Mouse (Mus musculus) brain, embryonic 14.5 days (tissue): ENCODE results near the gene Pcyt2.

Experiments used
- CTCF ChIP-seq: fragments of 200-500 bp; IDR thresholded peaks from 2 replicates; pipeline ENCODE4 v1.5.1; 2012; ENCODE audit warnings: inconsistent platforms, mild to moderate bottlenecking, moderate library complexity, borderline replicate concordance; ENCODE audit not compliant: insufficient read depth, insufficient read length; ENCODE audit errors: extremely low read depth
- POLR2A ChIP-seq: fragments of 200-500 bp; IDR thresholded peaks from 2 replicates; pipeline ENCODE4 v1.6.1; 2012; ENCODE audit warnings: mild to moderate bottlenecking, inconsistent platforms, borderline replicate concordance; ENCODE audit not compliant: poor library complexity, insufficient read depth, insufficient read length, severe bottlenecking; ENCODE audit errors: extremely low read depth

GRCm38 (mm10) chr11:120575940-120576339 lies 41.8 kb downstream of the Pcyt2 start:
- no peak for TF ChIP-seq CTCF
- TF ChIP-seq POLR2A: no peak
